Mouse (Mus musculus) 3134 (cell line): Measurements from ENCODE around the gene Rbm7.
"Not testable (repeated sequence)": the region's sequence is repeated elsewhere in the genome, so short reads cannot be mapped to it uniquely, and the experiment has no call there.

Experiments
- DNase-seq: peaks from one replicate; pipeline ENCODE4 v3.0.0-alpha.2; 2011; ENCODE audit warnings: low spot score; ENCODE audit not compliant: insufficient read length; ENCODE audit errors: extremely low read depth

The Rbm7 gene

GRCm38 (mm10) chr9:48494817-48495547 is at the start of gene Rbm7, which contains the start of gene Gm5617:
Rbm7 (minus strand) TSS chr9:48495299.
Gm5617 (plus strand) TSS chr9:48495442.
- peak; percentile 83 for DNase-seq

GRCm38 (mm10) chr9:48538688-48539087 is 43.6 kb upstream of the Rbm7 start:
- no peak for DNase-seq

- DNase-seq: no peak
These were observed 43.0 kb upstream of the Rbm7 start for GRCm38 (mm10) chr9:48538044-48538645.

- DNase-seq: not testable (repeated sequence)
These were observed 42.5 kb upstream of the Rbm7 start for GRCm38 (mm10) chr9:48537616-48538015.

- DNase-seq: no peak
These were observed 41.3 kb upstream of the Rbm7 start for GRCm38 (mm10) chr9:48536414-48536813.

GRCm38 (mm10) chr9:48532730-48533129 is 37.6 kb upstream of the Rbm7 start:
- DNase-seq: no peak

- DNase-seq: no peak
These were observed 37.1 kb upstream of the Rbm7 start for GRCm38 (mm10) chr9:48532203-48532602.

- DNase-seq: no peak
These were observed 36.2 kb upstream of the Rbm7 start for GRCm38 (mm10) chr9:48531294-48531693.

- DNase-seq: no peak
These were observed 31.4 kb upstream of the Rbm7 start for GRCm38 (mm10) chr9:48526520-48526919.

GRCm38 (mm10) chr9:48525566-48525965 is 30.5 kb upstream of the Rbm7 start:
- no peak for DNase-seq

GRCm38 (mm10) chr9:48520405-48520804 is 25.3 kb upstream of the Rbm7 start:
- not testable (repeated sequence) for DNase-seq

- DNase-seq: no peak
These were observed 22.5 kb upstream of the Rbm7 start for GRCm38 (mm10) chr9:48517372-48518130.

GRCm38 (mm10) chr9:48516615-48517371 is 21.7 kb upstream of the Rbm7 start:
- DNase-seq: no peak

GRCm38 (mm10) chr9:48515332-48515731 is 20.2 kb upstream of the Rbm7 start:
- DNase-seq: no peak

GRCm38 (mm10) chr9:48510134-48510533 is 15.0 kb upstream of the Rbm7 start:
- no peak for DNase-seq

- DNase-seq: no peak
These were observed 9.8 kb upstream of the Rbm7 start for GRCm38 (mm10) chr9:48504741-48505365.

- DNase-seq: no peak
These were observed 7.9 kb upstream of the Rbm7 start for GRCm38 (mm10) chr9:48503001-48503400.

GRCm38 (mm10) chr9:48501192-48501591 is 6.1 kb upstream of the Rbm7 start:
- no peak for DNase-seq

GRCm38 (mm10) chr9:48495548-48495932 is 441 bp upstream of the Rbm7 start:
- no peak for DNase-seq
